Mouse (Mus musculus) embryonic facial prominence, embryonic 14.5 days (tissue): Measurements from ENCODE around the gene Ret. TPM values are rescaled to one million over a fixed set of nuclear protein-coding genes. Genes with fewer than 3 reads are reported as not detected.
A peak's percentile ranks its signal among the peaks of the same experiment; 100 is the strongest.

ENCODE experiments used
- ATAC-seq: fragments of 200-750 bp; cut with Nextera tagmentation; 2 replicates; pipeline ENCODE4 v1.8.0; 2017; ENCODE audit warnings: low read depth, moderate number of reproducible peaks, moderate TSS enrichment
- DNase-seq: peaks from one replicate; pipeline ENCODE4 v3.0.0-alpha.2; 2015; ENCODE audit warnings: low spot score
- H3K27ac ChIP-seq: fragments of 300-500 bp; sonication (generic); replicated peaks from 2 replicates; pipeline ENCODE4 v1.5.1; 2014; ENCODE audit warnings: low read depth, mild to moderate bottlenecking, low read length, moderate library complexity
- H3K27me3 ChIP-seq: fragments of 300-500 bp; sonication (generic); replicated peaks from 2 replicates; pipeline ENCODE4 v1.6.1; 2014; ENCODE audit warnings: low read length; ENCODE audit not compliant: control insufficient read depth, insufficient read depth
- H3K36me3 ChIP-seq: fragments of 300-500 bp; sonication (generic); 2 replicates; pipeline ENCODE4 v1.6.1; 2014; ENCODE audit warnings: low read length, mixed read lengths; ENCODE audit not compliant: control insufficient read depth, insufficient read depth
- H3K4me1 ChIP-seq: fragments of 300-500 bp; sonication (generic); 2 replicates; pipeline ENCODE4 v1.6.1; 2014; ENCODE audit warnings: antibody characterized with exemption, low read length; ENCODE audit not compliant: control insufficient read depth, insufficient read depth
- H3K4me2 ChIP-seq: fragments of 300-500 bp; sonication (generic); 2 replicates; pipeline ENCODE4 v1.6.1; 2014; ENCODE audit warnings: low read depth, mild to moderate bottlenecking, low read length, moderate library complexity, mixed read lengths
- H3K4me3 ChIP-seq: fragments of 300-500 bp; sonication (generic); 2 replicates; pipeline ENCODE4 v1.5.1; 2014; ENCODE audit warnings: low read depth, mild to moderate bottlenecking, low read length
- H3K9ac ChIP-seq: fragments of 300-500 bp; sonication (generic); 2 replicates; pipeline ENCODE4 v1.6.1; 2014; ENCODE audit warnings: low read depth, mild to moderate bottlenecking, low read length, moderate library complexity, mixed read lengths
- H3K9me3 ChIP-seq: fragments of 300-500 bp; sonication (generic); 2 replicates; pipeline ENCODE4 v1.6.1; 2016; ENCODE audit warnings: low read length; ENCODE audit not compliant: control insufficient read depth
- WGBS: fragments of 180-500 bp; shearing (Covaris S2); extraction: QIAGEN DNeasy Blood & Tissue Kit; methylation state at CpG from one replicate; pipeline ENCODE4 v1.1.7; 2014; 5-methylcytosine and 5-hydroxymethylcytosine counted together
- polyA plus RNA-seq: library from polyadenylated mRNA; unstranded; fragments of >200 nt; fragmentation: Nextera tagmentation; extraction: Ambion mirVana; gene quantifications from 2 replicates; pipeline ENCODE4 v1.2.1, GENCODE M21; 2014

The Ret gene
- polyA plus RNA-seq, 1 experiment from 2014 or later = 7.4 TPM

GRCm38 (mm10) chr6:118186620-118187284 is 10.8 kb downstream of the Ret start:
- H3K9me3 ChIP-seq = no peaks in the 10 kb centered on the region
- H3K4me2 ChIP-seq = no peak overlapping the region
- no peaks in the 10 kb centered on the region for H3K27me3 ChIP-seq
- H3K4me3 ChIP-seq = no peak overlapping the region
- H3K9ac ChIP-seq = no peak overlapping the region
- DNase-seq = no peak
- H3K36me3 ChIP-seq = no peaks in the 10 kb centered on the region
- H3K27ac ChIP-seq = no peak overlapping the region
- ATAC-seq = peak; percentile 62; the same call in 1 of the 2 replicates
- H3K4me1 ChIP-seq = no peaks in the 10 kb centered on the region
- WGBS = 73% methylated on average over 17 of the region's 17 CpGs

GRCm38 (mm10) chr6:118184126-118184525 is 13.4 kb downstream of the Ret start:
- Histone ChIP-seq H3K27me3 (no peaks in the 10 kb centered on the region), H3K9ac (no peak overlapping the region), H3K27ac (no peak overlapping the region), H3K9me3 (no peaks in the 10 kb centered on the region), H3K4me1 (no peaks in the 10 kb centered on the region), H3K4me2 (no peak overlapping the region), H3K36me3 (no peaks in the 10 kb centered on the region), H3K4me3 (no peak overlapping the region)
- ATAC-seq = no peak
- no peak for DNase-seq
- WGBS = 88% methylated on average over 10 of the region's 10 CpGs

GRCm38 (mm10) chr6:118180085-118180423 is 17.5 kb downstream of the Ret start:
- H3K4me2 ChIP-seq = no peak overlapping the region
- H3K27ac ChIP-seq = no peak overlapping the region
- 82% methylated on average over 12 of the region's 12 CpGs for WGBS
- ATAC-seq (0 out of 2 replicates have a peak, but pooled peaks have one; percentile 10), DNase-seq (no peak)
- no peaks in the 10 kb centered on the region for H3K9me3 ChIP-seq
- H3K9ac ChIP-seq = no peak overlapping the region
- no peaks in the 10 kb centered on the region for H3K36me3 ChIP-seq
- no peaks in the 10 kb centered on the region for H3K4me1 ChIP-seq
- H3K4me3 ChIP-seq = no peak overlapping the region
- H3K27me3 ChIP-seq = no peaks in the 10 kb centered on the region

- 55% methylated on average over 13 of the region's 13 CpGs for WGBS
- H3K9ac ChIP-seq = no peak overlapping the region
- H3K27me3 ChIP-seq = no peaks in the 10 kb centered on the region
- no peak overlapping the region for H3K27ac ChIP-seq
- ATAC-seq = peak; percentile 85
- no peak overlapping the region for H3K4me3 ChIP-seq
- no peaks in the 10 kb centered on the region for H3K9me3 ChIP-seq
- DNase-seq = peak; percentile 84
- H3K4me1 ChIP-seq = no peaks in the 10 kb centered on the region
- no peak overlapping the region for H3K4me2 ChIP-seq
- H3K36me3 ChIP-seq = no peaks in the 10 kb centered on the region
These were observed 18.0 kb downstream of the Ret start for GRCm38 (mm10) chr6:118179316-118180084.

- H3K9me3 ChIP-seq = no peaks in the 10 kb centered on the region
- H3K36me3 ChIP-seq = no peaks in the 10 kb centered on the region
- H3K4me3 ChIP-seq = no peak overlapping the region
- no peak overlapping the region for H3K9ac ChIP-seq
- H3K27ac ChIP-seq = no peak overlapping the region
- 81% methylated on average over 5 of the region's 5 CpGs for WGBS
- DNase-seq (no peak), ATAC-seq (no peak)
- H3K27me3 ChIP-seq = no peaks in the 10 kb centered on the region
- no peaks in the 10 kb centered on the region for H3K4me1 ChIP-seq
- no peak overlapping the region for H3K4me2 ChIP-seq
These were observed 23.6 kb downstream of the Ret start for GRCm38 (mm10) chr6:118173975-118174328.

- no peaks in the 10 kb centered on the region for H3K9me3 ChIP-seq
- H3K4me3 ChIP-seq = no peak overlapping the region
- no peak for DNase-seq
- no peak overlapping the region for H3K27ac ChIP-seq
- no peaks in the 10 kb centered on the region for H3K4me1 ChIP-seq
- H3K4me2 ChIP-seq = no peak overlapping the region
- 90% methylated on average over 18 of the region's 18 CpGs for WGBS
- no peaks in the 10 kb centered on the region for H3K36me3 ChIP-seq
- no peak overlapping the region for H3K9ac ChIP-seq
- ATAC-seq = no peak
- H3K27me3 ChIP-seq = no peaks in the 10 kb centered on the region
These were observed 24.1 kb downstream of the Ret start for GRCm38 (mm10) chr6:118173251-118173974.

- DNase-seq (no peak), ATAC-seq (no peak)
- Histone ChIP-seq H3K27ac (no peak overlapping the region), H3K9ac (no peak overlapping the region), H3K36me3 (no peaks in the 10 kb centered on the region), H3K27me3 (no peaks in the 10 kb centered on the region), H3K4me1 (no peaks in the 10 kb centered on the region), H3K4me2 (no peak overlapping the region), H3K4me3 (no peak overlapping the region), H3K9me3 (no peaks in the 10 kb centered on the region)
- 88% methylated on average over 7 of the region's 7 CpGs for WGBS
These were observed 26.1 kb downstream of the Ret start for GRCm38 (mm10) chr6:118171386-118171785.

GRCm38 (mm10) chr6:118168106-118168505 is 29.4 kb downstream of the Ret start:
- DNase-seq = no peak
- Histone ChIP-seq H3K9ac (no peak overlapping the region), H3K4me2 (no peak overlapping the region), H3K9me3 (no peaks in the 10 kb centered on the region), H3K4me3 (no peak overlapping the region), H3K36me3 (no peaks in the 10 kb centered on the region), H3K27ac (no peak overlapping the region), H3K27me3 (no peaks in the 10 kb centered on the region), H3K4me1 (no peaks in the 10 kb centered on the region)
- ATAC-seq = no peak
- WGBS = 88% methylated on average over 12 of the region's 14 CpGs
